9 mouse cellular contexts compared by ENCODE assay signal in the genomic region with DNA sequence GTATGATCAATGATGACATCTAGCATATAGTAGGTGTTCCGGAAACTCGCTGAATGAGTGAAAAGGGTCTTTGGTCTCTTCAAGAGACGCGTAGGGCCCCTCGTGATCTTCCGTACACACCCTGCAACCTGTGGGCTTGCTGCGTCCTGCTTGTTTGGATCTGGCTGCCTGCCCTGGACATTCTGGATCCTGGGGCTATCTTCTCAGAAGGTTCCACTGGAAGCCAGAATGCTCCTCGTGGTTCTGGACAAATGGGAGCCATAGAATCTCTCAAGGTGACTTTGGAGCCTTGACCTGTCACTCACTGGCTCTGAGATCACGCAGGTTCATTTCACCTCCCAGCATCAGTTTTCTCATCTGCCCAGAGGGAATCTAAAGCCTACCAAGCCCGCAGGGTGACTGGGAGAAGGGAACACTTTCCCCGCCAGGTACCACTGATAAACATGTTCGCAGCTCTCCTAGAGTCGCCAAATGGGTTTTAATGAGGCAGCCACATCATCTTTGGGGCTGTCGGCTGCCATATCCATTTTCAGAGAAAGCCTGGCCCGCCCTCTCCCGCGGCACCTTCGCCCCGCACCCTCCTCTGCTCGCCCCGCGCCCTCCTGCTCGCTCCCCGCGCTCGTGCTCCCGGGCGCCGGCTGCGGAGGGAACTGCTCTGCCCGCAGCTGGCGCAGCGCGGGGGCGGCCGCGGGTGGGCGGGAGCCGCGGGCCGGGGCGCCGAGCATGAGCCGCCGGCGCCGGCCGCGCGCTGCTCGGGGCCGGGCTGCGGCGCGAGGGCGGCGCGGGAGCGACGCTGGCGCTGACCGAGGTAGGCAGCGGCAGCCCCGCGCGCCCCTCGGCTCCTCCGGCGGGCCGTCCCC. TPM values are rescaled to one million over a fixed set of nuclear protein-coding genes. Genes with fewer than 3 reads are reported as not detected.
DNase-seq lines count a peak whose midpoint lies in the region; ATAC-seq and TF ChIP-seq lines count a peak whose summit lies in the region.
"Had no signal": no experiment of that assay in that cellular context is flagged by ENCODE, and none has a peak within 500 bp of the region (broad histone marks: within the 10 kb centered on the region; RNA-seq: fewer than 3 reads in every experiment).

TSS of gene Rasgef1a (plus strand) at position 683 of the 860 bp plus-strand sequence.

- peak within 1 kb of the TSS; percentile 45 for H3K9ac ChIP-seq in forebrain, embryonic 11.5 days (ENCODE audit: low read length)
- peak within 1 kb of the TSS; percentile 73 for H3K9ac ChIP-seq in midbrain, postnatal 0 days (replicated peaks; ENCODE audit: low read length, poor library complexity, severe bottlenecking)

- WGBS in forebrain, embryonic 11.5 days = 11% methylated on average over 66 of the region's 70 CpGs
- 10% methylated on average over 65 of the region's 70 CpGs for WGBS in midbrain, postnatal 0 days
- 18% methylated on average over 70 of the region's 70 CpGs for WGBS in thymus, adult 2 months

- H3K4me1 ChIP-seq in E14TG2a.4 (replicated peaks; ENCODE audit: low read depth, low read length) = peaks cover 7% of the 10 kb centered on the region
- peaks cover 3% of the 10 kb centered on the region; the same call in 1 of the 2 replicates for H3K4me1 ChIP-seq in forebrain, embryonic 11.5 days (replicated peaks; ENCODE audit: control insufficient read depth, insufficient read depth, low read length)
- H3K4me1 ChIP-seq in midbrain, postnatal 0 days (ENCODE audit: insufficient read depth, low read length) = peaks cover 24% of the 10 kb centered on the region; the same call in 1 of the 2 replicates
- no peaks in the 10 kb centered on the region; the same call in 1 of the 2 replicates for H3K4me1 ChIP-seq in thymus, adult 2 months (replicated peaks; ENCODE audit: control insufficient read depth, insufficient read depth, low read length)

- H3K4me2 ChIP-seq in forebrain, embryonic 11.5 days (ENCODE audit: low read depth, low read length, severe bottlenecking) = peak within 1 kb of the TSS; percentile 78
- peak within 1 kb of the TSS; percentile 76 for H3K4me2 ChIP-seq in midbrain, postnatal 0 days (ENCODE audit: low read depth, low read length, poor library complexity, severe bottlenecking)

- H3K9me3 ChIP-seq in E14TG2a.4 (ENCODE audit: low read length) = no peaks in the 10 kb centered on the region
- no peaks in the 10 kb centered on the region for H3K9me3 ChIP-seq in forebrain, embryonic 11.5 days (ENCODE audit: control insufficient read depth, low read length)
- no peaks in the 10 kb centered on the region for H3K9me3 ChIP-seq in midbrain, postnatal 0 days (ENCODE audit: low read length)

- ATAC-seq in forebrain, embryonic 11.5 days (replicated peaks; ENCODE audit: low FRiP score) = 0 out of 2 replicates have a peak, but pooled peaks have one; percentile 30
- ATAC-seq in midbrain, postnatal 0 days (ENCODE audit: low FRiP score) = peak; percentile 63

- peaks cover 71% of the 10 kb centered on the region for H3K27me3 ChIP-seq in E14TG2a.4 (ENCODE audit: insufficient read depth, low read length)
- H3K27me3 ChIP-seq in forebrain, embryonic 11.5 days (ENCODE audit: control insufficient read depth, insufficient read depth, low read length) = peaks cover 24% of the 10 kb centered on the region
- H3K27me3 ChIP-seq in midbrain, postnatal 0 days (ENCODE audit: insufficient read depth, low read length) = no peaks in the 10 kb centered on the region
- no peaks in the 10 kb centered on the region; the same call in 1 of the 2 replicates for H3K27me3 ChIP-seq in thymus, adult 2 months (ENCODE audit: control insufficient read depth, insufficient read depth, low read length)

- DNase-seq in adrenal gland, postnatal 10 days = peak; percentile 10
- DNase-seq in adrenal gland, adult 8-10 months = no peak
- no peak for DNase-seq in forebrain, embryonic 11.5 days (ENCODE audit: low spot score)
- peak; percentile 42 to 45 for DNase-seq in layer of hippocampus, postnatal 25 days (ENCODE audit: extremely low spot score in 1 of 2, low spot score in 1 of 2)
- peak; percentile 17 for DNase-seq in midbrain, postnatal 0 days (ENCODE audit: low spot score)
- no peak for DNase-seq in thymus, adult 2 months
- no peak for DNase-seq in adrenal gland, adult 18-20 months (ENCODE audit: low spot score in 2 of 2)

- H3K4me3 ChIP-seq in E14TG2a.4 (replicated peaks; ENCODE audit: low read length) = peak within 1 kb of the TSS; percentile 80
- peak within 1 kb of the TSS; percentile 47 for H3K4me3 ChIP-seq in forebrain, embryonic 11.5 days (ENCODE audit: low read depth, low read length)
- H3K4me3 ChIP-seq in midbrain, postnatal 0 days (ENCODE audit: low read depth, low read length) = peak within 1 kb of the TSS; percentile 67
- H3K4me3 ChIP-seq in thymus, adult 2 months (ENCODE audit: control insufficient read depth, insufficient read depth, low read length) = no peak within 1 kb of the TSS

- TF ChIP-seq POLR2A in thymus, adult 2 months (IDR thresholded peaks at IDR 0.05; ENCODE audit: control insufficient read depth, extremely low read depth, insufficient read depth, low read length, poor library complexity) = no peak

- H3K27ac ChIP-seq in forebrain, embryonic 11.5 days (ENCODE audit: low read depth, low read length) = no peak within 1 kb of the TSS
- H3K27ac ChIP-seq in midbrain, postnatal 0 days (ENCODE audit: low read depth, low read length) = peak within 1 kb of the TSS; percentile 81
- H3K27ac ChIP-seq in thymus, adult 2 months (ENCODE audit: control insufficient read depth, insufficient read depth, low read length) = no peak within 1 kb of the TSS

- TF ChIP-seq CTCF in E14TG2a.4 (conservative IDR thresholded peaks at IDR 0.05; ENCODE audit: low read length) = no peak
- no peak for TF ChIP-seq CTCF in midbrain, postnatal 0 days (IDR thresholded peaks at IDR 0.05)
- TF ChIP-seq CTCF in thymus, adult 2 months (IDR thresholded peaks at IDR 0.05; ENCODE audit: borderline replicate concordance, control insufficient read depth, extremely low read depth, insufficient read depth, low read length, poor library complexity) = no peak

- H3K36me3 ChIP-seq in E14TG2a.4 (ENCODE audit: insufficient read depth, low read length) = no peaks in the 10 kb centered on the region
- no peaks in the 10 kb centered on the region for H3K36me3 ChIP-seq in forebrain, embryonic 11.5 days (ENCODE audit: control insufficient read depth, insufficient read depth, low read length)
- H3K36me3 ChIP-seq in midbrain, postnatal 0 days (ENCODE audit: insufficient read depth, low read length) = no peaks in the 10 kb centered on the region
- no peaks in the 10 kb centered on the region for H3K36me3 ChIP-seq in thymus, adult 2 months (ENCODE audit: control insufficient read depth, insufficient read depth, low read length)

RNA-seq across cellular contexts. Expression of gene Rasgef1a, which starts in this region (rescaled TPM):
- total RNA-seq in adrenal gland, postnatal 10 days (2021) = under 1 TPM; 0.21 to 0.36 TPM
- 1 to 10 TPM in 1 of 4 experiments, under 1 TPM in 3; 0.52 to 1.3 (median 0.79) TPM for total RNA-seq in adrenal gland, adult 8-10 months (2022)
- polyA plus RNA-seq in forebrain, embryonic 11.5 days (2014; fragmentation: Nextera tagmentation; extraction: Ambion mirVana) = 0.13 and 0.20 TPM in 2 replicates
- total RNA-seq in layer of hippocampus, postnatal 25 days (2021) = 100 to 1,000 TPM; 198 to 206 TPM
- 23.0 and 25.4 TPM in 2 replicates for total RNA-seq in midbrain, postnatal 0 days (2014; rRNA removed)
- polyA plus RNA-seq in midbrain, postnatal 0 days (2015; fragmentation: Nextera tagmentation; extraction: Ambion mirVana) = 10.9 and 11.6 TPM in 2 replicates
- 1.0 and 1.1 TPM in 2 replicates for polyA plus RNA-seq in thymus, adult 2 months (2012; rRNA removed)
- under 1 TPM; 0.29 to 0.30 TPM for total RNA-seq in adrenal gland, adult 18-20 months (2021)
- total RNA-seq: common myeloid progenitor, adult 5-6 weeks had no signal

Comparison
In these comparisons a context has a peak if more than half of its experiments do, and no peak if none do; other contexts are left out.
1. RNA of gene Rasgef1a (total RNA-seq): 198 to 206 TPM in layer of hippocampus, postnatal 25 days and 23.0 to 25.4 TPM in midbrain, postnatal 0 days; 0.52 to 1.3 TPM in adrenal gland, adult 8-10 months, 0.21 to 0.36 TPM in adrenal gland, postnatal 10 days and 0.29 to 0.30 TPM in adrenal gland, adult 18-20 months; every median in the first group is over 10 times any median in the second.
2. Peak in DNase-seq in adrenal gland, postnatal 10 days; RNA of the gene not detected or under 1 TPM.
3. Peak in ATAC-seq, H3K4me3 ChIP-seq, H3K9ac ChIP-seq and H3K4me2 ChIP-seq in forebrain, embryonic 11.5 days; RNA of the gene not detected or under 1 TPM.
4. DNase-seq: peak in layer of hippocampus, postnatal 25 days (2 of 2) and midbrain, postnatal 0 days (single experiment); none in adrenal gland, adult 8-10 months (single experiment), forebrain, embryonic 11.5 days (single experiment), thymus, adult 2 months (single experiment) and adrenal gland, adult 18-20 months (0 of 2).